Mouse (Mus musculus) urinary bladder, adult 18-20 months (tissue): ENCODE measurements around the gene Filip1l.
A peak's percentile ranks its signal among the peaks of the same experiment; 100 is the strongest.

Source experiments
- DNase-seq, 2 experiments: peaks; one replicate each; pipeline ENCODE4 v3.0.0; 2022; ENCODE audit warnings: low spot score in 2 of 2, mixed read lengths in 2 of 2

Filip1l gene

DNA sequence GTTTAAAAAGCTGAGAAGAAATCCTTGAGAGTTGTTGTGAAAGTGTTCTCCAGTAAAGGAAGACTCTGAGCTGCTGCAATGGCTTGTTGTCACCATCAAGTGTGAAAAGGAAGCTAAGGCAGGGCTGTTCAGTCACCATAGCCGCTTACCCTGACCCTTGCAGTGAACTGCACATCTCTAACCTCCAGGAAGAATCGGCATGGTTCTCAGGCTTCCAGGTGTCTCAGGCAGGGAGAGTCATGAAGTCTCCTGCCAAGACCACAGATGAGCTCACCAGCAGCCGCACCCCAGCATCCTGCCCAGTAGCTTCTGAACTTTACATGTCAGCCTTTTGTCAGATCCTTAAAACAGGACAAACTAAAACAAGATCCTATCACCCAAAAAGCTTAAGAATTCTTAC lies 213.3 kb downstream of the Filip1l start:
- DNase-seq = no peak

DNA sequence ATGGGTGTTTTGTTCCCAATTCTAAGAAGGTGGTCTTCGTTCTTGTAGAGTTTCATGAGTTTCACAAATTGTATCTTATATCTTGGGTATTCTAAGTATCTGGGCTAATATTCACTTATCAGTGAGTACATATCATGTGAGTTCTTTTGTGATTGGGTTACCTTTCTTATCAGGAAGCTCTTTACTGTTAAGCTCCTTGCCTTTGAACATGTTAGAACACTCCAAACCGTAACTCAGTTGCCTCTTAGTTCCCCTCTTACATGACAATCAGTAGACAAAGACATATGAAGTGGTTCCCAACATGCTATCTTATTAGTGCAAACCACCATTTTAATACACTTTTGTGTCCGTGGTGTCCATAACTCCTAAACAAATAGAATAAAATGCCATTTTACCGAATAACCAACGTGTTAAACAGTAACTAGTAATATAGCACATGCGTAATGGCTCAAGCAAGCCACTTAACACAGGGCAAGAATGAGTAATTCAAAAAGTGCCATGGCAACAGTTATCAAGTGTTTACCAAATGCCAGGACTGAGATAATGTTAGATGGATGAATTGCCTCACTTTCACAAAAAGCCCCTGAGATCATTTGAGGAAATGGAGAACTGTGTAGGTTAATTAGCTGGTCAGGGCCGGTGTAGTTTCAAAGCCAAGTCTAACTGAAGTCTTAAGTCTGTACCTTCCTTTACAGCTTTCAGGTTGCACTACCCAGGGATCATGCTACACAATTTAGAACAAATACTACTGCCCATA lies 215.9 kb downstream of the Filip1l start:
- DNase-seq = no peak

DNA sequence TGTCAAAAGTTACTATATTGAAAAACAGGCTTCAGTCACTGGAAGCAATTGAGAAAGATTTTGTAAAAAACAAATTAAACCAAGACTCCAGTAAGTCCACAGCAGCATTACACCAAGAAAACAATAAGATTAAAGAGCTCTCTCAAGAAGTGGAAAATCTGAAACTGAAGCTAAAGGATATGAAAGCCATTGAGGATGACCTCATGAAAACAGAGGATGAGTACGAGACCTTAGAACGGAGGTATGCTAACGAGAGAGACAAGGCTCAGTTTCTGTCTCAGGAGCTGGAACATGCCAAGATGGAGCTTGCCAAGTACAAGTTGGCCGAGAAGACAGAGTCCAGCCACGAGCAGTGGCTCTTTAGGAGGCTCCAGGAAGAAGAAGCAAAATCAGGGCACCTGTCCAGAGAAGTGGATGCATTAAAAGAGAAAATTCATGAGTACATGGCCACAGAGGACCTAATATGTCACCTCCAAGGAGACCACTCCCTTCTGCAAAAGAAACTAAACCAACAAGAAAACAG lies 218.0 kb downstream of the Filip1l start:
- DNase-seq = no peak

DNA sequence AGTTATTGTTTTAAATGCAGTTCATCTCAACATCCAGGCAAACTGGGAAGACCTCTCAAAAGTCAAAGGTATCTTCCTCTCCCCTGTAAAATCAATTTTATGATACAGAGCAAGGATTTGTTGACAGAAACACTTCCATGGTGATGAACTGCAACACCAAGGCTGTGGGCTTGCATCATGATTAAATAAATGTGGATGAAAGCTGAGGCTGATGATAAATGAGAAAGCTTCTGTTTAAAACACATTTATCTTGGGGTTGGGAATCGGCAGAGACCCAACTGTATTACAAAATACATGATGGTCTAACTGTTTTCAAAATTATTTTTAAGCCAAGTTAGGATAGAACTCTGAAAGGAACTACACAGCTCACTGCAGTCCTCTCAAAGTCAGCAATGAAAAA lies 220.9 kb downstream of the Filip1l start:
- no peak for DNase-seq

DNA sequence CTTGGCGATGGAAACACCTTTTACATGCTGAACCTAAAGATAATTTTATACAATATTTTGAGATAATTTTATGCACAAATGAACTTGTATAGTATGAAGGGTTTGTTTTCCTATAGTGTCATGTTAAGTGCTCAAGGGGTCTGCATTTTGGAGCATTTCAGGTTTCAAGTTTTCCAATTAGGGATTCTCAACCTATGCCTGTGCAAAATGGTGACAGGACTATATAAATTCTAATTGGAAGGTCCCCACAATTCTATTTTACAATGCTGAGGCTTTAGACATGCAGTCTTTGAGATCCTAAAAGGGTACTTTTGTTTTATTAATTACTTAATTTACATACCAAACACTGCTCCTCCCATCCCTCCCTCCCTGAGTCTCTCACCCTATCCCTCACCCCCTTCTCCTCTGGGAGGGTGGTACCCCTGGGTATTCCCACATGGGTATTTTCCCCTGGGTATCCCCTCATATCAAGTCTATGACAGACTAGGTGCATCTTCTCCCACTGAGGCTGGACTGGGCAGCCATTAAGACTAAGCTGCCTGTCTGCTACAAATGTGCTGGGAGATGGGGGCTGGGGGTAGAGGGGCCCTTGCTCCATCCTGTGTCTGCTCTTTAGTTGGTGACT lies 223.0 kb downstream of the Filip1l start:
- DNase-seq = no peak

DNA sequence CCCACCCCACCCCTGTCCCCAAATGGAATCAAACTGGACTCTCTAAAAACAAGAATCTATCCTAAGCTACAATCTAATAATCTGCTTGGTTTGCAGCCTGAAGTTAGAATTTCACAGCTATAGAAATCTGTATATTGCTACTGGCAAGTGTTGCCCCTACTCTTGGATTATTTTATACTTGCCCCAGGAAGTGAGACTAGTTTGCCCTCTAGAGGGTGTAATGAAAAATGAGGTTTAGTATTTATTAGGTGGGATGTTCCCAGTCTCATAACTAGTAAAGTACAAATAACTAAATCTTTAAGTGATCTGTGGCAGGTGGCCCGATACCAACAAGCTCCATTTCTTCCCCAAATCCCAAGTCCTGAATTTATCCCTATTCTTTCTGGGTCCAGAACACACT lies 224.6 kb downstream of the Filip1l start:
- no peak for DNase-seq

DNA sequence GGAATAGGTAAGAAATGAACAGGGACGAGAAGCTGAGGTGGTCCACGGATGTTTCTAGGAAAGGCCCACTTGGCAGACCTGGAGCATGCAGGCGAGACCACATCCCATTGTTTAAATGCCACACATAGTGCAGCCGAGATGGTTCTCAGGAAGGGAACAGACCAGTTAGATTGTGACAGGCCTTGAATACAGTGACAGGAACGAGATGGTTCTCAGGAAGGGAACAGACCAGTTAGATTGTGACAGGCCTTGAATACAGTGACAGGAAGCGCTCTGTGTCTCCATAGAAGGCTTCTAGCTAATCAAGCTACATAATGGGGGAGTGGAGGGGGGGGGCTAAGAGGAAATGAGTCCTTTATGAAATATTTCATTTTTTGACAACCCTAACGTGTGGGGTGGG lies 227.1 kb downstream of the Filip1l start:
- DNase-seq = no peak

DNA sequence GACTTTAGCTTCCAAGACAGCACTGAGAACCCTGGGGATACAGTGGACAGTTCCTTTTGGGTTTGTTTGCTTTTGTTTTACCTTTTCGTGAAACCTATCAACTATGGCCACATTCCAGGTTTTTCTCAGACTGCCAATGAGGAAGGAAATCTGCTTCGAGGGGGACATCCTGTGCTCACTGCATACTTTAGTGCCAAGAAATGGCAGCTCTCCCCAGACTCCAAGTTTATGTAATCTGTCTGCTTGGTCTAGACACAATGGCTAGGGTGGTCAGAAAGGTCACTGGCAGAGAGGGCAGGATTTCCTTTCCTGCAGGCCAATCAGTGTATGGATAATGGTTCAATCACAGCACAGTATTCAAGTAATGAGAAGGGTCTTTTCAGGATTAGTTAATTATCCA lies 229.1 kb downstream of the Filip1l start:
- DNase-seq = no peak

DNA sequence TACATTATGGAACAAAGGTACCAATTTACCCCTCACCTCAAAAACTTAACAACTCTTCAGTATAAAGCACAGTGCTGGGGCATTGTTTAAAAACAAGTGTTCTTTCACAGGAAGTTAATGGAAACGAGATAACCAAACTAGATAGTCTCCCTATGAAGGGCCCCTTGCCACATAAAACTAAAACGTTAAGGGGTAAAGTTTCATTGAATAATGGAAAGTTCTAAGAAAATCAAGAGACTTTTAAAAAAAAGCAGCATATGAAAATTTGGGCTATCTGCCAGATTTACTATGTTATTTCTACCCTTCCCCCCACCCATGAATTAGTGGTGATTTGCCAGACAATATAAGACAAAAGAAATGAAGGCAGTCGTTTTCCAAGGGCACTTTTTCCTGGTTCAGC lies 232.3 kb downstream of the Filip1l start:
- no peak for DNase-seq

DNA sequence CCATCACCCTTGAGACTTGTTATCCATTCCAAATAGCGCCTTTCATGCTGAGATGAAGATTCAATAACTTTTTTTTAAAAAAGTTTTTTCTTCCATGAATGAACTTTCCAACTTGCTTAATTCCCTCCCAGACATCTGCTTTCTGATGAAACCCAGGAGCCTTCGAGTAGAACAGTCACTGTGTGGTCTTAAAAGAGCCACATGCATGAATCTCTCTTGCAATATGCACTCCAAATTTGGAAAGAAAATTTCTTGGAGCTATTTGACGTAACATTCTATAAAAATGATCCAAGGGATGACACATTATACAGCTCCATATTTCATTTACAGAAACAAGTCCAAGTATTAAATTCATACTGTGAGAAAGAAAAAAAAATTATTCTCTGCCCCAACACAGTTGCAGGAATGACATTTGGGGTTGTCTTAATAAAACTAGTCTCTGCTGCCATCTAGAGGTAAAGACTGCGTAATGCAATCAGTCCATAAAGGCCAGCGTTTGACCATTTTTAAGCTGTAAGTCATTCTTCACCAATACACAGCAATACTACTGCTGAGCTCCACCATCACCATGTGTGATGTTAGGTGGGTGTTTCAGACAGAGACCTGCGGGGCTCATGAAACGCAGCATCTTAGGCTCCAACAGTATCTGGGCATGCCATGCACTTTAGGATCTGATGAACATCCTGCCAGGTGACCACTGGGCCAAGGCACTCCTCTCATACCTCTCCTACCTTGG lies 240.7 kb downstream of the Filip1l start:
- DNase-seq = no peak

DNA sequence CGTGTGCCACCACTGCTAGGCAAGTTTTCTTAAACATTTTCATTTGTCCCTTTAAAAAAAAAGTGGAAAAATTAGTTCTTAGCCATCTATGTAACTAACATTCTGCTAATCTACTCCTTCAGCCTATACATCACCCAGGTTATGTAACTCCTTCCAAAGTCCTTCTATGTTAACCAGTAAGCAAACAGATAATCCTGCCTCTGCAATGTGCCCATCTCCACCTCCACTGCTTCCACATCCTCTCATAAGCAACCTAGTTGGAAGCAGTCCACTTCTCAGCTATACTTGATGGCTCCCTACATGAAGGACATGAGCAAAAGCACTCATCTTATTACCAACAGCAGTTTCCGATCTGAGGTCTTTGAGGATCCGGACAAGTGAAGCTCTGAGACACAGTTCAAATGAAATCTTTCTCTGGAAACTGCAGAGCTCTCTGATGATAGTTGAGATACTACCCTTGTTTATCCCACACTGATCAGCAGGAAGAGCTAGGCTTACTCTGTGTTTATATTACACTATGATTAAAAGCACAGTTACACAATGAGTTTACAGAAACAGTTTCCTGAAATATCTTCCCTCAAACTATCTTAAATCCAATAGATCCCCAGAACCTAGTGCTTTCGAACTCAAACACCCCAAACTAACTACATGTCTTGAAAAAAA lies 244.5 kb downstream of the Filip1l start:
- no peak for DNase-seq

DNA sequence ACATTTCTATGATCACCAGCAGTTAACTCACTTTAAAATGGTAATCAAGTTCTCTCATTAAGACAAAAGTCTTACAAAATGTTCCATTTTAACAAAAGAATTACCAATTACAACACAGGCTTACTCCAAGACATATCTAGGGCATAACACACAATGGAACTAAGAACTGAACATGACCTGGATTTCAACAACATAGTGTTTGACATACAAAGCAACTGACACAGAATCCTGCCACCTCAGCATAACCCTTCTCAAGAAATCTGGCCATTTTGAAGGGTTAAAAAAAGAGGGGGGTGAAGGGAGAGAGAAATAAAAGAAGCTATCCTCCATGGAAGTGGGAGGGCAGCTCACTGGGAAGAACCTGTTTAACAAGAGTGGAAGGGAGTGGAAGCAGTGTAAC lies 248.1 kb downstream of the Filip1l start:
- no peak for DNase-seq

DNA sequence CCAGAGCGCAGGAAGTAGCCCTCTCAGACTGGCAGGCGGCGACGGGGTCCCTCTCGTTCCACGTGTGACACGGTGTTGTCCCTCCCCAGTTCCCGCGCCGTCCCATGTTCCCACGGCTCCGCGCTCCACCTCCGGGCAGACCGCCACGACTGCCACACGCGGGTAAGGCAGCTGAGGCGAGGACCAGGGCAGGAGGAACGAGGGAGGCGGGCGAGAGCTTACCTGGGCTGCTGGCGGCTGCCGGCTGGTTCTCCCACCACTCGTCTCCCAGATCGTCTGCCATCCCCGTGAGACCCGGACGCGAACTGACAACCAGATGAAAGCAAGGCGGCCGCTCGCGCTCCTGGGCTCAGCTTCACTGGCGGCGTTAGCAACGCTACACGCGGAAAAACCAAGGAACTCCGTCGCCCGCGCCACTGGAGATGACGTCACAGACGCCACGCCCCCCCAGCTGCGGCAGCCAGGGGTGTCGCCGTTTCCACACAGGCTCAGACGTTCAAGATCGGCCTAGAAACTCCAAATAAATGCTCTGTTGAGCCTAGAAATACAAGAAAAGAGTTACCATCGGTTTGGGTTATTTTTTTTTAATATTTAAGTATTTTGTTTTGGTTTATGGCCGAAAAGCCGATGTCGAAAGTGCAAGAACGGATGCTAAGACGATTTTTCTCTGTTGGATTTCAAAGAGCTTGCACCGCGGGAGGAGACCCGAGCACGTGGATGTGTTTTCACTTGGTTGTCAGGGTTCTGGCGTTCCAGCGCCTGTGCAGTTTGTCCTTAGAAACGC lies 253.7 kb downstream of the Filip1l start, which contains the start of gene Cmss1:
Gene Cmss1 (minus strand): TSS at position 421 of the 784 bp plus-strand sequence.
- peak; percentile 66 to 73 for DNase-seq

DNA sequence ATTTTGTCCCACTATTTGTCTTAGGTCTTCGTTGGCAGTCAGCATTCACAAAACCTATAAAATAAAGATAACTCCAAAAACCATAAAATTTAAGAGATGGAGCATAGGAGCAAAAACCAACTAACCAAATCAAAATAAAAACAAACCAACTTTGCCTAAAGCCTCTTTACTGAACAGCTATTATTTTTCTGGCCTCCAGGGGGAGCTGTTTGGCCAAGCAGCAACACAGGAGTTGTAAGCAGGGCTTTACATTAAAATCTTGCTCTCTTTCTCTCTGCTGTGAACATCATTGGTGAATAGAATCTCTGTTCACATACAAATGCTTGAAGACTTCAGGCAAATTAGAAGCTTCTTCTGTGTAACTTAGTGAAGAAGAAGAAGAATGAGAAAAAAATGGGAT lies 258.9 kb downstream of the Filip1l start:
- DNase-seq = no peak
